Mouse (Mus musculus) gastrocnemius, adult 2 months (tissue): ENCODE measurements at regions not wholly inside any gene's neighbourhood (a gene's known extent, or its start where the extent isn't known, plus 50 kb on each side); places are given as distances from the start of the nearest gene placed in this dataset.

Experiments used
- DNase-seq: peaks from one replicate; pipeline ENCODE4 v3.0.0; 2022
- H3K27ac ChIP-seq: fragments of 200-600 bp; 2 replicates; pipeline ENCODE4 v1.8.1; 2022; ENCODE audit warnings: mild to moderate bottlenecking
- H3K4me3 ChIP-seq: fragments of 200-600 bp; 2 replicates; pipeline ENCODE4 v1.8.1; 2022; ENCODE audit warnings: mild to moderate bottlenecking, moderate library complexity
- CTCF ChIP-seq: fragments of 200-600 bp; IDR thresholded peaks from 2 replicates; pipeline ENCODE4 v1.8.1; 2022; ENCODE audit warnings: antibody characterized with exemption, mild to moderate bottlenecking, moderate library complexity
- intact Hi-C: fragments of 180-260 bp; cut with DNase I; formaldehyde crosslinking; loops from one replicate; pipeline ENCODE4 v1.15.1; 2025

DNA sequence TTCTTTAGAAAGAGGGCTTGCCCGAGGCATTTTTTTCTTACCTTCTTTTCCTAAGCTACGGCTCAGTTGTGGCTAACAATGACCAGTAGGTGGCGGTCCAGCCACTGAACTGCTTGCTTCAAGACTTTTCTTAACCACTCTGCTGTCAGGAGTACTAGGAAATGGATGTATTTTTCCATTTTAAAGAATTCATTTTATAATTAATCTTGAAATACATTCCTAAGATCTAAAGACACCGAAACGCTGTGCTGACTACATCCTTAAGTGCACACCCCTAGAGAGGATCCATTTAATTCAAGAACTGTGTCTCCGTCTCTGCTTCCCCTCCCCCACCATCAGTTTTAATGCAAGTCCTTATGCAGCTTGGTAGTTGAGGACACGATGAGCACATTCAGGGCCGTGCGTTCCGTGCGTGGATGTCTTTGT lies 278.9 kb downstream of the Lnpk start:
- TF ChIP-seq CTCF: peak; percentile 90
- intact Hi-C loops: loop anchor here (2.0 to 5.0 kb wide), 2 partner anchors 277 to 362 kb away; partner anchors contain the start of gene Lnpk
- peak; percentile 65 for DNase-seq
- Histone ChIP-seq H3K27ac (no peak overlapping the region), H3K4me3 (peak overlapping the region; percentile 70)

DNA sequence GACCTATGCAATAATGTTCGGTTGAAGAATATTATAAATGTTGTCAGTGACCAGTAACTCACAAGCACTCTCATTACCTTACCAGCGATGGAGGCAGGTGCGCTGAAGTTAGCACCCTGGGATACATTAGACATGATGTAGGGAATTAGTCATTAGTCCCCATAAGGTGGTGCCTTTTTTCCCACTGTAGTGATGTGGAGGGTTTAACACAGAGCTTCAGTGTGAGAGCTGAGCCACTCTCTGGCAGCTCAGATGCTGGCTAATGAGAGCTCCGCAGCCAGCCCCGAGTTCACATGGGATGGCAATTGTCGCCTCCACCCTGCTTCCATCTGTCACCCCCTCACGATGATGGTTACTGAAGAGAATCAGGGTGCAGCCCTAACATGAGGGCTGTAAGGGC lies 286.6 kb downstream of the Lnpk start:
- TF ChIP-seq CTCF: no peak
- intact Hi-C loops: loop anchor here (10.0 kb wide), 1 partner anchor 228 kb away; no protein-coding TSS in a partner anchor

GRCm38 (mm10) chr2:74291416-74292396 lies 287.5 kb downstream of the Lnpk start:
- no peak overlapping the region for H3K27ac ChIP-seq
- intact Hi-C loops: loop anchor here (10.0 kb wide), 1 partner anchor 227 kb away; no protein-coding TSS in a partner anchor

More for the DNA sequence above, 286.6 kb downstream of the Lnpk start:
- H3K27ac ChIP-seq: no peak overlapping the region
- no peak for DNase-seq
- no peak overlapping the region for H3K4me3 ChIP-seq

GRCm38 (mm10) chr2:74285624-74286023 lies 293.6 kb downstream of the Lnpk start:
- no peak overlapping the region for H3K27ac ChIP-seq
- H3K4me3 ChIP-seq: no peak overlapping the region
- intact Hi-C loops: no loop called here
- no peak for TF ChIP-seq CTCF
- no peak for DNase-seq

More at GRCm38 (mm10) chr2:74291416-74292396, 287.5 kb downstream of the Lnpk start:
- TF ChIP-seq CTCF: no peak
- no peak for DNase-seq
- no peak overlapping the region for H3K4me3 ChIP-seq

- no peak for TF ChIP-seq CTCF
- intact Hi-C loops: no loop called here
- Histone ChIP-seq H3K4me3 (no peak overlapping the region), H3K27ac (no peak overlapping the region)
- no peak for DNase-seq
Observed at GRCm38 (mm10) chr2:74264963-74265362, 314.3 kb downstream of the Lnpk start.

DNA sequence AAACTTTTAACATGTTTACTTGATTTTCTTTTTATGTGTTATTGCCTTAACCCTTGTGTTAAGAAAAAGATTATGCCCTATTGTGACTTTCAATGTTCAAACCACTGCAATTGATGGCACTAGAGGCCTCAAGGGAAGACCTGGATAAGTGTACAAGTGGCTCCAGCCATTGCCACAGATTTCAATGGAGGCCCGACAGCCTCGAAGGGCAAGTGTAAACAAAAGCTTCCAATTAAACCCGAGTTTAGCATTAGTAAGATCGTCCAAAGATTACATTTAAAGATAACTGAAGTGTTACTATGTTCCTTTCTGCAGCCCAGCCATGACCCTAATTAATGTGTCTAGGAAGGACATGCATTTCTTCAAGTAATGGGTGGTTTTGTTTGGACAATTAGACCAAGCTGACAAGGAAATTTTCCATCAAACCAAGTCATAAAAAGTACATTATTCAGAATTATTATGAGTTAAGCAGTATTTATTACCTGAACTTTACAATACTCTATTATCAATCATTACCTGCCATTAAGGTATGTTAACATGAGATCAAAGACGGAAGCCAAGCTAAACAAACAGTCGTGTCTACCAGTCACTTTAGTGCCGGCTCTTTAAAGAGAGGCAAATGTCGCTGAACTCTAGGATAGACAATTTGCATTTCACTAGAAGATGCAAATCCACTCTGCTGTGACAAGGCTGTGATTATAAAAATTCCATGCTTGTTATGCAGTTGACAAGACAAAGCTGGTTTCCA lies 322.0 kb downstream of the Lnpk start:
- intact Hi-C loops: no loop called here
- no peak for TF ChIP-seq CTCF
- H3K27ac ChIP-seq: no peak overlapping the region
- no peak overlapping the region for H3K4me3 ChIP-seq
- no peak for DNase-seq

DNA sequence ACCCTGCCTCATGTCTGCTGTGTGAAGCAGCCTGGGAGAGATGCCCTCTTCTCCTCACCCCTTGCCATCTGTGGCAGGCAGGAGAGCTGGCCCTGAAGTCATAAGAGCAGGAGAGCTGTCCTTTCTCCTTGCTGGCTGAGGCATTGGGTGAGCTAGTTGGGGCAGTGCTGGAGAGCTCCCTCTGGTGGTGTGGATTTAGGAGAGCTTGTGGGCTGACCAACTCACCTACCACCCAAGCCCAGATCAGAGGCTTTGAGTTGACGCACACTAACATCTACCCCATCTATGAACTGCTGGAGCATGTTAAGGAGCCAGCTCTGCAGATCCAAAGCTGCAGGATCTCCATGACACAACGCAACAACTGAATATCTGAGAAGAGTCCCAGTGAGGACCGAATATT lies 331.7 kb downstream of the Lnpk start:
- H3K4me3 ChIP-seq: no peak overlapping the region
- intact Hi-C loops: no loop called here
- no peak for DNase-seq

DNA sequence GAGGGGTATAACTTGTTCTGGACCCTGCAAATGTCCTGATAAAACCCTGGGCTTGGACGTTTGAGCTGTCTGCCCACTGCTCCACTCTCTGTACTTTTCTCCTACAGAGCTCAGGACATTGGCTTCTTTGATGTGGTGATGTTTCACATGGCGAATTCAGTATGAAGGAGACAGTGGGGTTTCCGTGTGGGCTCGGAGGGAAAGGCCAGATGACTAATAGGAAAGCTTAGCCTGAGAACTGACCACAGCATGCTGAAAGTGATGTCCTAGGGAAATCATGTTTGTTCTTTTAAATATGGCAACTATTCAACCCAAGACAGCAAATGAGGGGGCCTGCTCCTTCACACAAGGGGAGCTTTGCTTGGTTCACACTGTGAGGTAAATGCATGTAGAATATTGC lies 332.6 kb downstream of the Lnpk start:
- no peak overlapping the region for H3K27ac ChIP-seq
- DNase-seq: no peak
- H3K4me3 ChIP-seq: no peak overlapping the region
- intact Hi-C loops: no loop called here
- no peak for TF ChIP-seq CTCF

More for the DNA sequence above, 331.7 kb downstream of the Lnpk start:
- H3K27ac ChIP-seq: no peak overlapping the region
- TF ChIP-seq CTCF: peak; percentile 41

- H3K27ac ChIP-seq: no peak overlapping the region
- intact Hi-C loops: no loop called here
- no peak for DNase-seq
- TF ChIP-seq CTCF: no peak
- no peak overlapping the region for H3K4me3 ChIP-seq
Observed at GRCm38 (mm10) chr2:74244203-74244602, 333.1 kb upstream of the Atp5g3 start.

GRCm38 (mm10) chr2:74243801-74244200 lies 332.7 kb upstream of the Atp5g3 start:
- no peak for TF ChIP-seq CTCF
- intact Hi-C loops: no loop called here
- H3K27ac ChIP-seq: no peak overlapping the region
- DNase-seq: no peak
- no peak overlapping the region for H3K4me3 ChIP-seq

GRCm38 (mm10) chr2:74239586-74239985 lies 328.5 kb upstream of the Atp5g3 start:
- intact Hi-C loops: no loop called here
- TF ChIP-seq CTCF: no peak
- Histone ChIP-seq H3K27ac (no peak overlapping the region), H3K4me3 (no peak overlapping the region)
- DNase-seq: no peak

GRCm38 (mm10) chr2:74217437-74217836 lies 306.3 kb upstream of the Atp5g3 start:
- no peak for TF ChIP-seq CTCF
- intact Hi-C loops: no loop called here
- Histone ChIP-seq H3K4me3 (no peak overlapping the region), H3K27ac (no peak overlapping the region)
- no peak for DNase-seq

- DNase-seq: no peak
- intact Hi-C loops: no loop called here
- TF ChIP-seq CTCF: no peak
- H3K4me3 ChIP-seq: no peak overlapping the region
- no peak overlapping the region for H3K27ac ChIP-seq
Observed at GRCm38 (mm10) chr2:74210210-74210609, 299.1 kb upstream of the Atp5g3 start.
